Mouse (Mus musculus) midbrain, postnatal 0 days (tissue): ENCODE measurements around the gene Cpne5. TPM values are rescaled to one million over a fixed set of nuclear protein-coding genes. Genes with fewer than 3 reads are reported as not detected.

ENCODE experiments used
- ATAC-seq: fragments of 200-750 bp; cut with Nextera tagmentation; 2 replicates; pipeline ENCODE4 v1.8.0; 2017; ENCODE audit warnings: moderate number of reproducible peaks, mild to moderate bottlenecking, moderate TSS enrichment, moderate library complexity; ENCODE audit not compliant: low FRiP score
- DNase-seq: peaks from one replicate; pipeline ENCODE4 v3.0.0-alpha.2; 2015; ENCODE audit warnings: low spot score
- H3K27ac ChIP-seq: fragments of 300-500 bp; sonication (generic); 2 replicates; pipeline ENCODE4 v1.5.1; 2014; ENCODE audit warnings: low read depth, mild to moderate bottlenecking, low read length, mixed read lengths
- H3K27me3 ChIP-seq: fragments of 300-500 bp; sonication (generic); 2 replicates; pipeline ENCODE4 v1.6.1; 2014; ENCODE audit warnings: low read length, control low read depth, mixed read lengths; ENCODE audit not compliant: insufficient read depth
- H3K36me3 ChIP-seq: fragments of 300-500 bp; sonication (generic); 2 replicates; pipeline ENCODE4 v1.6.1; 2014; ENCODE audit warnings: low read length, control low read depth, mixed read lengths; ENCODE audit not compliant: insufficient read depth
- H3K4me1 ChIP-seq: fragments of 300-500 bp; sonication (generic); 2 replicates; pipeline ENCODE4 v1.6.1; 2014; ENCODE audit warnings: mild to moderate bottlenecking, control low read depth, antibody characterized with exemption, low read length, mixed read lengths; ENCODE audit not compliant: insufficient read depth
- H3K4me2 ChIP-seq: fragments of 300-500 bp; sonication (generic); 2 replicates; pipeline ENCODE4 v1.6.1; 2014; ENCODE audit warnings: low read depth, mild to moderate bottlenecking, low read length, mixed read lengths; ENCODE audit not compliant: poor library complexity, severe bottlenecking
- H3K4me3 ChIP-seq: fragments of 300-500 bp; sonication (generic); 2 replicates; pipeline ENCODE4 v1.5.1; 2014; ENCODE audit warnings: low read depth, mild to moderate bottlenecking, low read length, moderate library complexity
- H3K9ac ChIP-seq: fragments of 300-500 bp; sonication (generic); replicated peaks from 2 replicates; pipeline ENCODE4 v1.6.1; 2014; ENCODE audit warnings: mild to moderate bottlenecking, low read length, moderate library complexity, mixed read lengths; ENCODE audit not compliant: poor library complexity, severe bottlenecking
- H3K9me3 ChIP-seq: fragments of 300-500 bp; sonication (generic); 2 replicates; pipeline ENCODE4 v1.6.1; 2016; ENCODE audit warnings: low read length, control low read depth
- CTCF ChIP-seq: IDR thresholded peaks from 2 replicates; pipeline ENCODE4 v1.5.1; 2016; ENCODE audit warnings: antibody characterized with exemption, mild to moderate bottlenecking
- WGBS: fragments of 180-500 bp; shearing (Covaris S2); extraction: QIAGEN DNeasy Blood & Tissue Kit; methylation state at CpG from one replicate; pipeline ENCODE4 v1.1.7; 2014; 5-methylcytosine and 5-hydroxymethylcytosine counted together
- polyA plus RNA-seq: library from polyadenylated mRNA; unstranded; fragments of >200 nt; fragmentation: Nextera tagmentation; extraction: Ambion mirVana; gene quantifications from 2 replicates; pipeline ENCODE4 v1.2.1, GENCODE M21; 2015
- total RNA-seq: library from RNA; depleted of rRNA; stranded (reverse); fragments of >200 nt; gene quantifications from 2 replicates; pipeline ENCODE4 v1.2.3, GENCODE M21; 2014

The Cpne5 gene
- total and polyA plus RNA-seq, 2 experiments from 2014 or later, result 86.5 to 90.2 TPM

- Histone ChIP-seq H3K27me3 (no peaks in the 10 kb centered on the region), H3K27ac (peak overlapping the region; percentile 59), H3K9me3 (no peaks in the 10 kb centered on the region), H3K4me2 (peak overlapping the region; percentile 2; the same call in 1 of the 2 replicates), H3K4me3 (no peak overlapping the region), H3K4me1 (0 out of 2 replicates have a peak, but pooled peaks cover 3% of the 10 kb centered on the region), H3K9ac (no peak overlapping the region), H3K36me3 (peaks cover 15% of the 10 kb centered on the region)
- TF ChIP-seq CTCF, result no peak
- 8% methylated on average over 9 of the region's 9 CpGs for WGBS
- peak; percentile 82; the same call in 1 of the 2 replicates for ATAC-seq
- peak; percentile 34 for DNase-seq
Measured at GRCm38 (mm10) chr17:29199151-29199800, 38.7 kb downstream of the Cpne5 start.

DNA sequence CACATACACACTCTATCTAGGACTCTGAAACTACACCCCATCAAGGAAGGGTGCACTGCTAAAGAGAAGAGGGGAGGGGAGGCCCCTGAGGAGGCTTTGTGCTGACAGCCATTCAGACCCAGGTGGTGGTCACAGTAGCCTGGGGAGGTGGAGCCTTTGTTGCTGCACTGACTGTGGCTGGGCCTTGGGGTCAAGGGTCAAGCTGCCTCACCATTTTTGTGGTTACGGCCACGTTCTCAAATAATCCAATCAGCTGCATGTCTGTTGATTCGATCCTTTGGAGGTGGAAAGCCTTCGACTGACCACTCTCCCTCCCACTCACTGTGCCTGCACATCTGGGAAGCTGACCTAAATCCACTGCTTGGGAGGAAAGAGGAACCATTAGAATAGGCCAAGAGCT is 42.4 kb downstream of the Cpne5 start:
- H3K9ac ChIP-seq, result no peak overlapping the region
- H3K27me3 ChIP-seq, result no peaks in the 10 kb centered on the region
- peaks cover 7% of the 10 kb centered on the region; the same call in 1 of the 2 replicates for H3K36me3 ChIP-seq
- H3K4me3 ChIP-seq, result no peak overlapping the region
- ATAC-seq (no peak), DNase-seq (no peak)
- H3K27ac ChIP-seq, result no peak overlapping the region
- no peaks in the 10 kb centered on the region for H3K9me3 ChIP-seq
- WGBS, result 29% methylated on average over 4 of the region's 4 CpGs
- TF ChIP-seq CTCF, result no peak
- no peak overlapping the region for H3K4me2 ChIP-seq
- 0 out of 2 replicates have a peak, but pooled peaks cover 3% of the 10 kb centered on the region for H3K4me1 ChIP-seq

DNA sequence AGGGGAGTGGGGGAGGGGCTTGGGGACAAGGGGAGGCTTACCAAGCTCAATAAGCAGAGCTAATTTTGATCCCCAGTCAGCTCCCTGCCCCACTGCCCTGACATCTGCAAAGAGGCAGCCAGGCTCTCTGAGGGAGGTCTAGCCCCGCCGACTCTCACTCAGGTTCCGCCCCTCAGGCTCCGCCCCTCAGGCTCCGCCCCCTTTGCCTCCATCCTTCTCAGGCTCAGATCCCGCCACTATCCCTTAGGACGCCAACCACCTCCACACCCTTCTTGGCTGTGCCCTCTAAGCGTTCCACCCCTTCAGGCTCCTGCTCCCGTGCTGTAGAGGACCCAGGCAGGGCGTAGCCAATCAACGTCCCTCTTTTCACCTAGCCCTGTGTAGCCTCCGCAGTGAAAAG is 49.0 kb downstream of the Cpne5 start:
- no peak overlapping the region for H3K9ac ChIP-seq
- 11% methylated on average over 9 of the region's 12 CpGs for WGBS
- no peak overlapping the region for H3K27ac ChIP-seq
- no peak for ATAC-seq
- no peaks in the 10 kb centered on the region for H3K9me3 ChIP-seq
- no peak overlapping the region for H3K4me3 ChIP-seq
- H3K4me1 ChIP-seq, result no peaks in the 10 kb centered on the region
- H3K27me3 ChIP-seq, result no peaks in the 10 kb centered on the region
- no peak for TF ChIP-seq CTCF
- no peak overlapping the region for H3K4me2 ChIP-seq
- no peak for DNase-seq
- H3K36me3 ChIP-seq, result no peaks in the 10 kb centered on the region

GRCm38 (mm10) chr17:29186989-29187859 is 50.7 kb downstream of the Cpne5 start:
- ATAC-seq, result no peak
- Histone ChIP-seq H3K36me3 (no peaks in the 10 kb centered on the region; the same call in 1 of the 2 replicates), H3K4me1 (no peaks in the 10 kb centered on the region), H3K4me2 (no peak overlapping the region), H3K4me3 (no peak overlapping the region), H3K27me3 (no peaks in the 10 kb centered on the region), H3K9me3 (no peaks in the 10 kb centered on the region), H3K27ac (0 out of 2 replicates have a peak overlapping the region, but pooled peaks have one; percentile 14), H3K9ac (no peak overlapping the region)
- 20% methylated on average over 10 of the region's 10 CpGs for WGBS
- TF ChIP-seq CTCF, result no peak
- peak; percentile 24 for DNase-seq

- Histone ChIP-seq H3K27ac (no peak overlapping the region), H3K27me3 (no peaks in the 10 kb centered on the region), H3K9ac (no peak overlapping the region), H3K4me1 (no peaks in the 10 kb centered on the region), H3K36me3 (no peaks in the 10 kb centered on the region; the same call in 1 of the 2 replicates), H3K4me3 (no peak overlapping the region), H3K4me2 (no peak overlapping the region), H3K9me3 (no peaks in the 10 kb centered on the region)
- 51% methylated on average over 7 of the region's 7 CpGs for WGBS
- ATAC-seq, result no peak
- TF ChIP-seq CTCF, result no peak
- no peak for DNase-seq
Measured at GRCm38 (mm10) chr17:29185376-29186046, 52.5 kb downstream of the Cpne5 start.
